Mouse (Mus musculus) limb, embryonic 11.5 days (tissue): ENCODE measurements around the gene Exoc3l4. TPM values are rescaled to one million over a fixed set of nuclear protein-coding genes. Genes with fewer than 3 reads are reported as not detected.

ENCODE experiments used
- ATAC-seq: fragments of 200-750 bp; cut with Nextera tagmentation; 2 replicates; pipeline ENCODE4 v1.8.0; 2017; ENCODE audit warnings: low read depth; ENCODE audit not compliant: insufficient number of reproducible peaks, low FRiP score, low TSS enrichment
- DNase-seq: peaks from one replicate; pipeline ENCODE4 v3.0.0-alpha.2; 2015; ENCODE audit warnings: low spot score
- H3K27ac ChIP-seq: fragments of 300-500 bp; sonication (generic); replicated peaks from 2 replicates; pipeline ENCODE4 v1.5.1; 2014; ENCODE audit warnings: low read depth, mild to moderate bottlenecking, low read length
- H3K27me3 ChIP-seq: fragments of 300-500 bp; sonication (generic); 2 replicates; pipeline ENCODE4 v1.6.1; 2014; ENCODE audit warnings: mild to moderate bottlenecking, low read length, mixed read lengths; ENCODE audit not compliant: control insufficient read depth, insufficient read depth
- H3K36me3 ChIP-seq: fragments of 300-500 bp; sonication (generic); 2 replicates; pipeline ENCODE4 v1.6.1; 2014; ENCODE audit warnings: mild to moderate bottlenecking, low read length, moderate library complexity, mixed read lengths; ENCODE audit not compliant: control insufficient read depth, insufficient read depth
- H3K4me1 ChIP-seq: fragments of 300-500 bp; sonication (generic); 2 replicates; pipeline ENCODE4 v1.6.1; 2014; ENCODE audit warnings: low read length, mixed read lengths; ENCODE audit not compliant: control insufficient read depth, insufficient read depth
- H3K4me2 ChIP-seq: fragments of 300-500 bp; sonication (generic); 2 replicates; pipeline ENCODE4 v1.6.1; 2014; ENCODE audit warnings: low read depth, mild to moderate bottlenecking, moderate library complexity; ENCODE audit not compliant: severe bottlenecking
- H3K4me3 ChIP-seq: fragments of 300-500 bp; sonication (generic); 2 replicates; pipeline ENCODE4 v1.5.1; 2014; ENCODE audit warnings: low read depth, low read length
- H3K9ac ChIP-seq: fragments of 300-500 bp; sonication (generic); 2 replicates; pipeline ENCODE4 v1.6.1; 2014; ENCODE audit warnings: mild to moderate bottlenecking, low read length
- H3K9me3 ChIP-seq: fragments of 300-500 bp; sonication (generic); 2 replicates; pipeline ENCODE4 v1.6.1; 2016; ENCODE audit warnings: low read length; ENCODE audit not compliant: control insufficient read depth
- WGBS: fragments of 180-500 bp; shearing (Covaris S2); extraction: QIAGEN DNeasy Blood & Tissue Kit; methylation state at CpG from one replicate; pipeline ENCODE4 v1.1.7; 2014; 5-methylcytosine and 5-hydroxymethylcytosine counted together
- polyA plus RNA-seq: library from polyadenylated mRNA; unstranded; fragments of >200 nt; fragmentation: Nextera tagmentation; extraction: Ambion mirVana; gene quantifications from 2 replicates; pipeline ENCODE4 v1.2.1, GENCODE M21; 2014

Gene Exoc3l4
- polyA plus RNA-seq, 1 experiment from 2014 or later = 4.1 TPM

- no peak for ATAC-seq
- H3K9ac ChIP-seq = no peak overlapping the region
- H3K4me3 ChIP-seq = no peak overlapping the region
- no peak for DNase-seq
- no peaks in the 10 kb centered on the region for H3K4me1 ChIP-seq
- no peaks in the 10 kb centered on the region for H3K9me3 ChIP-seq
- H3K36me3 ChIP-seq = no peaks in the 10 kb centered on the region
- H3K4me2 ChIP-seq = no peak overlapping the region
- H3K27me3 ChIP-seq = peaks cover 4% of the 10 kb centered on the region; the same call in 1 of the 2 replicates
- H3K27ac ChIP-seq = no peak overlapping the region
- WGBS = 81% methylated on average over 7 of the region's 7 CpGs
Measured at GRCm38 (mm10) chr12:111463570-111463969, 46.8 kb downstream of the Exoc3l4 start.

DNA sequence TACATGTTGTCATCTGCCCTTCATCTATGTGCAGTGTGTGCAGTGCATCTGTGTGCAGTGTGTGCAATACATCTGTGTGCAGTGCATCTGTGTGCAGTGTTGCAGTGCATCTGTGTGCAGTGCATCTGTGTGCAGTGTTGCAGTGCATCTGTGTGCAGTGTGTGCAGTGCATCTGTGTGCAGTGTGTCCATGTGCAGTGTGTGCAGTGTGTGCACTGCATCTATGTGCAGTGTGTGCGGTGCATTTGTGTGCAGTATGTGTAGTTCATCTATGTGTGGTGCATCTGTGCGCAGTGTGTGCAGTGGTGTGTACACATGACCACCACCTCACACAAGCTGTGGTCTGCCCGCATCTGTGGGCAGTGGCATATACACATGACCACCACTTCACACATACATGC, 49.6 kb downstream of the Exoc3l4 start:
- 91% methylated on average over 3 of the region's 3 CpGs for WGBS
- no peaks in the 10 kb centered on the region for H3K36me3 ChIP-seq
- no peaks in the 10 kb centered on the region for H3K4me1 ChIP-seq
- no peak overlapping the region for H3K4me2 ChIP-seq
- H3K9ac ChIP-seq = no peak overlapping the region
- no peaks in the 10 kb centered on the region for H3K9me3 ChIP-seq
- DNase-seq (no peak), ATAC-seq (no peak)
- no peaks in the 10 kb centered on the region for H3K27me3 ChIP-seq
- H3K27ac ChIP-seq = no peak overlapping the region
- H3K4me3 ChIP-seq = no peak overlapping the region

- Histone ChIP-seq H3K27ac (no peak overlapping the region), H3K4me1 (no peaks in the 10 kb centered on the region), H3K9me3 (no peaks in the 10 kb centered on the region), H3K4me3 (no peak overlapping the region), H3K4me2 (no peak overlapping the region), H3K36me3 (no peaks in the 10 kb centered on the region), H3K27me3 (no peaks in the 10 kb centered on the region), H3K9ac (no peak overlapping the region)
- 77% methylated on average over 7 of the region's 7 CpGs for WGBS
- no peak for DNase-seq
- ATAC-seq = no peak
Measured at GRCm38 (mm10) chr12:111468206-111468605, 51.4 kb downstream of the Exoc3l4 start.

- ATAC-seq = no peak
- H3K4me1 ChIP-seq = no peaks in the 10 kb centered on the region
- no peaks in the 10 kb centered on the region for H3K36me3 ChIP-seq
- H3K4me2 ChIP-seq = no peak overlapping the region
- no peak overlapping the region for H3K4me3 ChIP-seq
- H3K9me3 ChIP-seq = no peaks in the 10 kb centered on the region
- H3K27ac ChIP-seq = no peak overlapping the region
- H3K27me3 ChIP-seq = no peaks in the 10 kb centered on the region
- 8% methylated on average over 8 of the region's 8 CpGs for WGBS
- H3K9ac ChIP-seq = no peak overlapping the region
- DNase-seq = peak; percentile 84
Measured at GRCm38 (mm10) chr12:111469507-111469906, 52.7 kb downstream of the Exoc3l4 start.

DNA sequence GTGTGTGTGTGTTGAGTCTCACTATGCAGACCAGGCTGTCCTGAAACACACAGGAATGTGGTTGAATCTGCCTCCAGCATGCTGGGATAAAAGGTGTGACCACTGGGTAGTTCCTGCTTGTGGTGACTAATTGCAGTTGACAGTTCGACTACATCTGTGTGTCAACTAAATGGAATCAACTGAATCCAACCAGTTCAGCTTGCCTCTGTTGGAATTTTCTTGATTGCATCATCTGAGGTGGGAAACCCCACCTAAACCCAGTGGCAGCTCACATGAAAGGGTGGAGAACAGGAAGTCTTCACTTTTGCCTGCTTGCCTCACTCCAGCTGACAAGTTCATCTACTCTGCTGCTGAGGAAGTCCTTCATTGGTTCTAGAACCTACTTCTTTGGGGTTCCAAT, 54.3 kb downstream of the Exoc3l4 start:
- DNase-seq (no peak), ATAC-seq (no peak)
- Histone ChIP-seq H3K4me3 (no peak overlapping the region), H3K36me3 (no peaks in the 10 kb centered on the region), H3K27me3 (no peaks in the 10 kb centered on the region), H3K4me1 (0 out of 2 replicates have a peak, but pooled peaks cover 3% of the 10 kb centered on the region), H3K9me3 (no peaks in the 10 kb centered on the region), H3K27ac (no peak overlapping the region), H3K9ac (no peak overlapping the region), H3K4me2 (no peak overlapping the region)
- WGBS = 61% methylated on average over 1 of the region's 1 CpGs

GRCm38 (mm10) chr12:111471721-111472120, 54.9 kb downstream of the Exoc3l4 start:
- Histone ChIP-seq H3K36me3 (no peaks in the 10 kb centered on the region), H3K27me3 (no peaks in the 10 kb centered on the region), H3K4me1 (0 out of 2 replicates have a peak, but pooled peaks cover 3% of the 10 kb centered on the region), H3K27ac (no peak overlapping the region), H3K4me2 (no peak overlapping the region), H3K9ac (no peak overlapping the region), H3K4me3 (no peak overlapping the region), H3K9me3 (no peaks in the 10 kb centered on the region)
- 84% methylated on average over 3 of the region's 3 CpGs for WGBS
- DNase-seq (no peak), ATAC-seq (no peak)

GRCm38 (mm10) chr12:111472886-111473285, 56.1 kb downstream of the Exoc3l4 start:
- H3K27me3 ChIP-seq = no peaks in the 10 kb centered on the region
- H3K36me3 ChIP-seq = no peaks in the 10 kb centered on the region
- H3K9ac ChIP-seq = no peak overlapping the region
- H3K4me2 ChIP-seq = no peak overlapping the region
- DNase-seq = no peak
- H3K27ac ChIP-seq = no peak overlapping the region
- H3K9me3 ChIP-seq = no peaks in the 10 kb centered on the region
- H3K4me1 ChIP-seq = 0 out of 2 replicates have a peak, but pooled peaks cover 3% of the 10 kb centered on the region
- no peak overlapping the region for H3K4me3 ChIP-seq
- no peak for ATAC-seq
- 83% methylated on average over 5 of the region's 5 CpGs for WGBS

- H3K36me3 ChIP-seq = no peaks in the 10 kb centered on the region
- no peak overlapping the region for H3K4me3 ChIP-seq
- no peaks in the 10 kb centered on the region for H3K27me3 ChIP-seq
- peaks cover 3% of the 10 kb centered on the region; the same call in 1 of the 2 replicates for H3K4me1 ChIP-seq
- no peak overlapping the region for H3K4me2 ChIP-seq
- H3K27ac ChIP-seq = no peak overlapping the region
- 92% methylated on average over 3 of the region's 3 CpGs for WGBS
- DNase-seq = no peak
- ATAC-seq = no peak
- no peak overlapping the region for H3K9ac ChIP-seq
- no peaks in the 10 kb centered on the region for H3K9me3 ChIP-seq
Measured at GRCm38 (mm10) chr12:111474384-111474783, 57.6 kb downstream of the Exoc3l4 start.
